15 mouse cellular contexts compared by ENCODE assay signal in the genomic region with DNA sequence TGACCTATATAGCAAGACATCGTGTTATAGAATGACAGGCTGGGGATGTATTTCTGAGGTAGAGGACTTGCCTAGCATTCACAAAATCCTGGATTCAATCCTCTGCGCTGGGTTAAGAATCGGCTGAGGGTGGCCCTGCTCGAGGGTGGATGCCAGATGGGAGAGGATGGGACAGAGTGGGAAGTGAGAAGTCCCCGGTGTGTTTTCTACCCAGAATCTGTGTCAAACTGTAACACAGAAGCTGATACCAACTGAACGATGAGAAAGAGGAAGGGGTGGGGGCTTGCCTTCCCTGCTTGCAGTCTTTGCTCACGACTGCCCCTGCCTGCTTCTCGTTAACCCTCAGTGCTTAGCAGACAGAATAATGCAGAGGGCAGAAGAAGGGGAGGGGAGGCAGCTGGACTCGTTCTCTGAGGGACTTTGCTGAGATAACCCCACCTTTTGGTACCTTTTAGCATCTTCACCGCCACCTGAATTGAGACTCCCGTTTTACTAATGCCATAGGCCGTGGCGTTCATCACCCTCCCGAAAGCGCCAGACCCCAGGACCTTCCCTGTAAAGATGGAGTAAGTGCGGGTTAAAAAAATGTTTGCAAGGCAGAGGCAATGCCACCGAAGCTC. TPM values are rescaled to one million over a fixed set of nuclear protein-coding genes. Genes with fewer than 3 reads are reported as not detected.
DNase-seq lines count a peak whose midpoint lies in the region; ATAC-seq and TF ChIP-seq lines count a peak whose summit lies in the region.
"Had no signal": no experiment of that assay in that cellular context is flagged by ENCODE, and none has a peak within 500 bp of the region (broad histone marks: within the 10 kb centered on the region; RNA-seq: fewer than 3 reads in every experiment).

No protein-coding gene starts in this region.

- no peaks in the 10 kb centered on the region for H3K27me3 ChIP-seq in forebrain, embryonic 15.5 days
- H3K27me3 ChIP-seq: embryonic facial prominence, embryonic 13.5 days; heart, embryonic 15.5 days had no signal

- no peaks in the 10 kb centered on the region for H3K36me3 ChIP-seq in forebrain, embryonic 15.5 days
- H3K36me3 ChIP-seq: embryonic facial prominence, embryonic 13.5 days; heart, embryonic 15.5 days had no signal

- intact Hi-C loops in gastrocnemius, adult 2 months (cut with DNase I), result no loop called here

- H3K27ac ChIP-seq in gastrocnemius, adult 2 months, result no peak overlapping the region
- H3K27ac ChIP-seq in forebrain, embryonic 15.5 days (replicated peaks), result no peak overlapping the region
- H3K27ac ChIP-seq: embryonic facial prominence, embryonic 13.5 days; heart, embryonic 15.5 days; stomach, postnatal 0 days had no signal

- no peaks in the 10 kb centered on the region for H3K4me1 ChIP-seq in forebrain, embryonic 15.5 days
- H3K4me1 ChIP-seq: embryonic facial prominence, embryonic 13.5 days; heart, embryonic 15.5 days had no signal

- WGBS in forebrain, embryonic 15.5 days, result 60% methylated on average over 17 of the region's 17 CpGs

- no peak overlapping the region for H3K9ac ChIP-seq in forebrain, embryonic 15.5 days (replicated peaks)
- H3K9ac ChIP-seq: embryonic facial prominence, embryonic 13.5 days; heart, embryonic 15.5 days had no signal

- DNase-seq in left cerebral cortex, adult 18-20 months (ENCODE audit: low spot score in 2 of 2), result peak; percentile 61 to 74
- no peak for DNase-seq in left cerebral cortex, adult 11 months (ENCODE audit: low spot score)
- peak; percentile 52 for DNase-seq in layer of hippocampus, adult 9-10 months (ENCODE audit: low spot score)
- DNase-seq in urinary bladder, adult 18-20 months (ENCODE audit: low spot score in 2 of 2), result no peak
- DNase-seq in gastrocnemius, adult 2 months, result no peak
- DNase-seq: adrenal gland, postnatal 25 days; cerebellum, adult 18-20 months; kidney, postnatal 10 days had no signal

- peak; percentile 91 for ATAC-seq in frontal cortex, adult (ENCODE audit: low TSS enrichment)
- 0 out of 2 replicates have a peak, but pooled peaks have one; percentile 32 for ATAC-seq in monocyte, adult 5-6 weeks (replicated peaks; ENCODE audit: insufficient number of reproducible peaks, low FRiP score, low TSS enrichment, poor library complexity, severe bottlenecking)
- ATAC-seq in forebrain, embryonic 15.5 days (replicated peaks), result no peak

- no peak for TF ChIP-seq CTCF in gastrocnemius, adult 2 months (IDR thresholded peaks at IDR 0.05)

- no peak overlapping the region for H3K4me2 ChIP-seq in forebrain, embryonic 15.5 days (replicated peaks)
- H3K4me2 ChIP-seq: embryonic facial prominence, embryonic 13.5 days; heart, embryonic 15.5 days had no signal

- H3K9me3 ChIP-seq in forebrain, embryonic 15.5 days, result no peaks in the 10 kb centered on the region
- H3K9me3 ChIP-seq: embryonic facial prominence, embryonic 13.5 days; heart, embryonic 15.5 days had no signal

- no peak overlapping the region for H3K4me3 ChIP-seq in gastrocnemius, adult 2 months
- no peak overlapping the region for H3K4me3 ChIP-seq in forebrain, embryonic 15.5 days
- H3K4me3 ChIP-seq: embryonic facial prominence, embryonic 13.5 days; heart, embryonic 15.5 days had no signal

RNA-seq across cellular contexts. Expression of a gene that starts 32.0 kb away (rescaled TPM):
- not detected for total RNA-seq in left cerebral cortex, adult 18-20 months (2021)
- total RNA-seq in monocyte, adult 5-6 weeks (2017), result not detected in 3 replicates
- total RNA-seq in gastrocnemius, adult 2 months (2021), result not detected
- polyA plus RNA-seq in forebrain, embryonic 15.5 days (2015; fragmentation: Nextera tagmentation; extraction: Ambion mirVana), result not detected in 2 replicates
- polyA plus RNA-seq: embryonic facial prominence, embryonic 13.5 days; heart, embryonic 15.5 days; stomach, postnatal 0 days had no signal

RNA-seq across cellular contexts. Expression of a gene that starts 46.0 kb away (rescaled TPM):
- 1 to 10 TPM; 6.1 to 9.1 TPM for total RNA-seq in left cerebral cortex, adult 18-20 months (2021)
- total RNA-seq in monocyte, adult 5-6 weeks (2017), result 1.7 to 3.9 TPM (median 3.2 TPM) in 3 replicates
- total RNA-seq in gastrocnemius, adult 2 months (2021), result not detected
- 0.09 and 0.19 TPM in 2 replicates for polyA plus RNA-seq in forebrain, embryonic 15.5 days (2015; fragmentation: Nextera tagmentation; extraction: Ambion mirVana)
- total RNA-seq: adrenal gland, postnatal 25 days had no signal

RNA-seq across cellular contexts. Expression of a gene that starts 47.2 kb away (rescaled TPM):
- not detected for total RNA-seq in left cerebral cortex, adult 18-20 months (2021)
- total RNA-seq in monocyte, adult 5-6 weeks (2017), result not detected in 3 replicates
- total RNA-seq in gastrocnemius, adult 2 months (2021), result not detected
- not detected in 2 replicates for polyA plus RNA-seq in forebrain, embryonic 15.5 days (2015; fragmentation: Nextera tagmentation; extraction: Ambion mirVana)
- total RNA-seq: adrenal gland, postnatal 25 days; liver, adult 2 months had no signal
- polyA plus RNA-seq: embryonic facial prominence, embryonic 13.5 days; heart, embryonic 15.5 days had no signal

Comparison
In these comparisons a context has a peak if more than half of its experiments do, and no peak if none do; other contexts are left out.
1. DNase-seq: peak in left cerebral cortex, adult 18-20 months (2 of 2) and layer of hippocampus, adult 9-10 months (single experiment); none in left cerebral cortex, adult 11 months (single experiment), urinary bladder, adult 18-20 months (0 of 2) and gastrocnemius, adult 2 months (single experiment).